Mouse (Mus musculus) lung, embryonic 14.5 days (tissue): ENCODE measurements around the gene Fgf11. TPM values are rescaled to one million over a fixed set of nuclear protein-coding genes. Genes with fewer than 3 reads are reported as not detected.

Experiments
- ATAC-seq: fragments of 200-750 bp; cut with Nextera tagmentation; 2 replicates; pipeline ENCODE4 v1.8.0; 2017; ENCODE audit warnings: mild to moderate bottlenecking, moderate TSS enrichment, moderate library complexity; ENCODE audit not compliant: insufficient read depth
- DNase-seq: peaks from one replicate; pipeline ENCODE4 v3.0.0-alpha.2; 2015
- H3K27ac ChIP-seq: fragments of 300-500 bp; sonication (generic); 2 replicates; pipeline ENCODE4 v1.5.1; 2014; ENCODE audit warnings: low read depth, mild to moderate bottlenecking, moderate library complexity
- H3K27me3 ChIP-seq: fragments of 300-500 bp; sonication (generic); 2 replicates; pipeline ENCODE4 v1.6.1; 2014; ENCODE audit warnings: low read length, control low read depth; ENCODE audit not compliant: insufficient read depth
- H3K36me3 ChIP-seq: fragments of 300-500 bp; sonication (generic); 2 replicates; pipeline ENCODE4 v1.6.1; 2014; ENCODE audit warnings: control low read depth; ENCODE audit not compliant: insufficient read depth
- H3K4me1 ChIP-seq: fragments of 300-500 bp; sonication (generic); 2 replicates; pipeline ENCODE4 v1.6.1; 2014; ENCODE audit warnings: antibody characterized with exemption, control low read depth; ENCODE audit not compliant: insufficient read depth
- H3K4me2 ChIP-seq: fragments of 300-500 bp; sonication (generic); 2 replicates; pipeline ENCODE4 v1.6.1; 2014; ENCODE audit warnings: mild to moderate bottlenecking
- H3K4me3 ChIP-seq: fragments of 300-500 bp; sonication (generic); 2 replicates; pipeline ENCODE4 v1.5.1; 2014; ENCODE audit warnings: low read depth, low read length
- H3K9ac ChIP-seq: fragments of 300-500 bp; sonication (generic); 2 replicates; pipeline ENCODE4 v1.6.1; 2014
- H3K9me3 ChIP-seq: fragments of 300-500 bp; sonication (generic); 2 replicates; pipeline ENCODE4 v1.6.1; 2016; ENCODE audit warnings: low read depth, low read length, control low read depth
- CTCF ChIP-seq: IDR thresholded peaks from 2 replicates; pipeline ENCODE4 v1.5.1; 2016; ENCODE audit warnings: antibody characterized with exemption, low read depth
- WGBS: fragments of 180-500 bp; shearing (Covaris S2); extraction: QIAGEN DNeasy Blood & Tissue Kit; methylation state at CpG from one replicate; pipeline ENCODE4 v1.1.7; 2014; 5-methylcytosine and 5-hydroxymethylcytosine counted together
- polyA plus RNA-seq: library from polyadenylated mRNA; unstranded; fragments of >200 nt; fragmentation: Nextera tagmentation; extraction: Ambion mirVana; gene quantifications from 2 replicates; pipeline ENCODE4 v1.2.1, GENCODE M21; 2014

Fgf11 gene
- 1.6 TPM in 2 replicates for polyA plus RNA-seq

- H3K9me3 ChIP-seq, result no peaks in the 10 kb centered on the region
- no peak for DNase-seq
- peaks cover 40% of the 10 kb centered on the region for H3K4me1 ChIP-seq
- H3K4me2 ChIP-seq, result peak within 1 kb of the TSS; percentile 97
- WGBS, result under 1% methylated on average over 33 of the region's 33 CpGs
- peaks cover 45% of the 10 kb centered on the region for H3K27me3 ChIP-seq
- H3K27ac ChIP-seq, result peak within 1 kb of the TSS; percentile 71
- ATAC-seq, result no peak
- peak within 1 kb of the TSS; percentile 55 for H3K9ac ChIP-seq
- no peak for TF ChIP-seq CTCF
- H3K4me3 ChIP-seq, result peak within 1 kb of the TSS; percentile 52
- H3K36me3 ChIP-seq, result no peaks in the 10 kb centered on the region
These were observed at the start of gene Fgf11 for GRCm38 (mm10) chr11:69801379-69801977. TSS of gene Fgf11 (minus strand) at chr11:69801857.

GRCm38 (mm10) chr11:69850754-69851153 lies 49.1 kb upstream of the Fgf11 start:
- Histone ChIP-seq H3K36me3 (peaks cover 54% of the 10 kb centered on the region), H3K27ac (no peak overlapping the region), H3K4me1 (0 out of 2 replicates have a peak, but pooled peaks cover under 1% of the 10 kb centered on the region), H3K4me2 (no peak overlapping the region), H3K9ac (no peak overlapping the region; the same call in 1 of the 2 replicates), H3K9me3 (no peaks in the 10 kb centered on the region), H3K4me3 (no peak overlapping the region), H3K27me3 (no peaks in the 10 kb centered on the region)
- ATAC-seq (no peak), DNase-seq (no peak)
- no peak for TF ChIP-seq CTCF
- 70% methylated on average over 8 of the region's 8 CpGs for WGBS

- Histone ChIP-seq H3K4me3 (no peak overlapping the region), H3K4me1 (0 out of 2 replicates have a peak, but pooled peaks cover 5% of the 10 kb centered on the region), H3K9ac (no peak overlapping the region), H3K27ac (no peak overlapping the region), H3K4me2 (no peak overlapping the region), H3K36me3 (peaks cover 52% of the 10 kb centered on the region), H3K27me3 (no peaks in the 10 kb centered on the region), H3K9me3 (no peaks in the 10 kb centered on the region)
- TF ChIP-seq CTCF, result no peak
- WGBS, result 89% methylated on average over 15 of the region's 15 CpGs
- ATAC-seq (no peak), DNase-seq (no peak)
These were observed 48.2 kb upstream of the Fgf11 start for GRCm38 (mm10) chr11:69849884-69850283.

- no peak overlapping the region for H3K27ac ChIP-seq
- peaks cover 52% of the 10 kb centered on the region for H3K36me3 ChIP-seq
- no peak for TF ChIP-seq CTCF
These were observed 47.5 kb upstream of the Fgf11 start for GRCm38 (mm10) chr11:69849128-69849527.

GRCm38 (mm10) chr11:69848021-69848420 lies 46.4 kb upstream of the Fgf11 start:
- DNase-seq, result no peak
- no peak for TF ChIP-seq CTCF
- 0 out of 2 replicates have a peak, but pooled peaks cover 5% of the 10 kb centered on the region for H3K4me1 ChIP-seq
- no peaks in the 10 kb centered on the region for H3K27me3 ChIP-seq
- H3K27ac ChIP-seq, result no peak overlapping the region
- H3K9me3 ChIP-seq, result no peaks in the 10 kb centered on the region
- H3K9ac ChIP-seq, result peak overlapping the region; percentile 90; the same call in 1 of the 2 replicates
- H3K4me2 ChIP-seq, result peak overlapping the region; percentile 83
- peak overlapping the region; percentile 82 for H3K4me3 ChIP-seq
- WGBS, result 93% methylated on average over 6 of the region's 6 CpGs
- peaks cover 51% of the 10 kb centered on the region for H3K36me3 ChIP-seq
- ATAC-seq, result no peak

More at GRCm38 (mm10) chr11:69849128-69849527, 47.5 kb upstream of the Fgf11 start:
- WGBS, result 78% methylated on average over 9 of the region's 9 CpGs
- Histone ChIP-seq H3K27me3 (no peaks in the 10 kb centered on the region), H3K4me2 (no peak overlapping the region), H3K9ac (no peak overlapping the region), H3K4me3 (no peak overlapping the region), H3K9me3 (no peaks in the 10 kb centered on the region), H3K4me1 (0 out of 2 replicates have a peak, but pooled peaks cover 5% of the 10 kb centered on the region)
- ATAC-seq, result no peak
- no peak for DNase-seq

- no peaks in the 10 kb centered on the region for H3K9me3 ChIP-seq
- 0 out of 2 replicates have a peak, but pooled peaks cover 5% of the 10 kb centered on the region for H3K4me1 ChIP-seq
- H3K27me3 ChIP-seq, result no peaks in the 10 kb centered on the region
- no peak for TF ChIP-seq CTCF
- ATAC-seq (peak; percentile 43), DNase-seq (peak; percentile 65)
- H3K4me3 ChIP-seq, result peak overlapping the region; percentile 82
- H3K36me3 ChIP-seq, result peaks cover 41% of the 10 kb centered on the region
- peak overlapping the region; percentile 95 for H3K27ac ChIP-seq
- H3K9ac ChIP-seq, result peak overlapping the region; percentile 90
- peak overlapping the region; percentile 83 for H3K4me2 ChIP-seq
- WGBS, result 9% methylated on average over 37 of the region's 37 CpGs
These were observed 45.4 kb upstream of the Fgf11 start for GRCm38 (mm10) chr11:69846738-69847688.
